Mouse (Mus musculus): ENCODE results near the gene Gm17324. TPM values are rescaled to one million over a fixed set of nuclear protein-coding genes. Genes with fewer than 3 reads are reported as not detected.
A peak's percentile ranks its signal among the peaks of the same experiment; 100 is the strongest.
"Not testable (repeated sequence)": the region's sequence is repeated elsewhere in the genome, so short reads cannot be mapped to it uniquely, and the experiment has no call there.

The Gm17324 gene
- polyA plus RNA-seq (2012; rRNA removed) = 0.19 TPM in 1 of 2 replicates, not detected in the other

DNA sequence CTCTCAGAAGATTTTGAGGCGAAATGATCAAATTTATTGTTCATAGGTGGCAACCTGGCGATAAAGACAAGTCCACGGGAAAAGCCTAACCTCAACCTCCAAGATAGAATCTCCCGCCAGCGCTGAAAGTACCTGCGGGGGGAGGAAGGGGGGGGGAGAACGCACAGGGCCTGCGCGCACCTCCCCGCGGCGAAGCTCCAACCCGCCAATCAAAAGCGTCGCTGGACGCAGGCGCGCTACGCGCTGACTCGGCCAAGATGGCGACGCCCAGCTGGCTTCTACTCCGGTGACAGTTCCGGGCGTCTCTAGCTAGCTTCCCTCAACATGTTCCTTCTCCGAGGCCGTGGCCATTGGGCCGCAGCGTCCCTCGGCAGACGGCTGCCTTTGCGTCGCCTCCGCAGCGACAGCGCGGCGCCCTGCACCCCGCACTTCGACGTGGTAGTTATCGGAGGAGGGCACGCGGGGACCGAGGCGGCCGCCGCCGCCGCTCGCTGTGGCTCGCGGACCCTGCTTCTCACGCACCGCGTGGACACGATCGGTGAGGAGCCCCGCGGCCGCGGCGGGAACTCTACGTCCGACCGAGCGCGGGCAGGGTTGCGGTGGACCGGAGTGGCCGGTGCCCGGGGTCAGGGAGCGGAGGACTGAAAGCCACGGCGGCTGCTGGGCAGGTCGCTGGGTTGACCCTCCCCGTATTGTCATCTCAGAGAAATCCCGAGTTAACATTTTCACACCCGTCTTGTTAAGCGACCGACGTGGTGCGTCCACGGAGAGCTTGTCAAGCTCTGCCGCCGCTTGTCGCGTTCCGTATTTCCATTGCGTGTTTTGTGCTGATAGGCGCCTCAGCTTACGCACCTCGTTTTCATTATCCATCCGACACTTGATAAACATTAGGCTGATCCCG, at the start of gene Gm17324, which contains the start of gene Mto1:
Gene Gm17324 (minus strand): TSS at position 814 of the 901 bp plus-strand sequence.
Gene Mto1 (plus strand): TSS at position 236 of the 901 bp plus-strand sequence.
- Histone ChIP-seq H3K4me1 (replicated peaks; ENCODE audit: control insufficient read depth, insufficient read depth, low read length) (peaks cover 10% of the 10 kb centered on the region), H3K36me3 (ENCODE audit: control insufficient read depth, insufficient read depth, low read length) (peaks cover 4% of the 10 kb centered on the region; the same call in 1 of the 2 replicates), H3K27me3 (ENCODE audit: control insufficient read depth, insufficient read depth, low read length) (no peaks in the 10 kb centered on the region), H3K27ac (ENCODE audit: control insufficient read depth, insufficient read depth, low read length) (no peak within 1 kb of the TSS), H3K4me3 (ENCODE audit: control insufficient read depth, insufficient read depth, low read length) (peak within 1 kb of the TSS; percentile 74)
- peak; percentile 88 for TF ChIP-seq POLR2A (IDR thresholded peaks at IDR 0.05; ENCODE audit: control insufficient read depth, extremely low read depth, insufficient read depth, low read length, poor library complexity)
- 0 out of 2 replicates have a peak, but pooled peaks have one; percentile 34 for TF ChIP-seq CTCF (IDR thresholded peaks at IDR 0.05; ENCODE audit: borderline replicate concordance, control insufficient read depth, extremely low read depth, insufficient read depth, low read length, poor library complexity)
- WGBS = under 1% methylated on average over 96 of the region's 96 CpGs
- peak; percentile 86 for DNase-seq

DNA sequence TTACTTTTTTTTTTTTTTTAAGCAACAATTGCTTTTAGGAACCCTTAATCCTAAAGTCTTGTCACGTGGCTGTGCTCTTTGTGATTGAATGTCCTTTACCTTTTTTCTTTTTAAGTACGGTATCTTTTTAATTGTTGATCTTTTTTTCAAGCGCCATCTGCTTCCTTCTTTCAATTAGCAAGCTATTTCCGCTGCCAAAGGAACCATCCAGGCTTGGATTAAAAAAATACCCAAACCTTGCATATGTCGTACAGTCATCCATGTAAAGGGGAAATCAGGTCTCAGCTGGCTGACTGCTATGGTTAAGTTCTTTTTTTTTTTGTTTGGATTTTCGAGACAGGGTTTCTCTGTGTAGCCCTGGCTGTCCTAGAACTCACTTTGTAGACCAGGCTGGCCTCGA, 44.6 kb upstream of the Gm17324 start:
- H3K4me1 ChIP-seq (replicated peaks; ENCODE audit: control insufficient read depth, insufficient read depth, low read length) = no peaks in the 10 kb centered on the region
- 73% methylated on average over 7 of the region's 7 CpGs for WGBS
- H3K4me3 ChIP-seq (ENCODE audit: control insufficient read depth, insufficient read depth, low read length) = no peak overlapping the region
- H3K36me3 ChIP-seq (ENCODE audit: control insufficient read depth, insufficient read depth, low read length) = no peaks in the 10 kb centered on the region
- no peak for DNase-seq
- H3K27ac ChIP-seq (ENCODE audit: control insufficient read depth, insufficient read depth, low read length) = no peak overlapping the region
- H3K27me3 ChIP-seq (ENCODE audit: control insufficient read depth, insufficient read depth, low read length) = no peaks in the 10 kb centered on the region
- no peak for TF ChIP-seq POLR2A (IDR thresholded peaks at IDR 0.05; ENCODE audit: control insufficient read depth, extremely low read depth, insufficient read depth, low read length, poor library complexity)
- no peak for TF ChIP-seq CTCF (IDR thresholded peaks at IDR 0.05; ENCODE audit: borderline replicate concordance, control insufficient read depth, extremely low read depth, insufficient read depth, low read length, poor library complexity)

DNA sequence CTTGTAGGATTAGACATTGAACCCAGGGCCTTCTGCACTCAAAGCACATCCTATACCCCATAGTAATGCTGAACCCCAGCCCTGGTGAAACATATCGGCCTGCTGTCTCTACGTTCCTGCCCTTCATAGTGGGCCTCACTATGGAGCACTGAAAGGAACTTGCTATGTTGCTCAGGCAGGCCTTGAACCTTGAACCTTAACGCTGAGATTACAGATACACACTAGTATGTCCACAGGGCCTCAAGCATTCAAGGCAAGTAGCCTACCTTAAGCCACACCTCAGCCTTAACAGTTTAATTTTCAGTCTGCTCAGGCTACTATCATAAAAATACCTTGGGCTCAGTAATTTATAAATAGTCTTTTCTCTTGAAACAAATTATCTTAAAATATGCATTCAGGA, 43.7 kb upstream of the Gm17324 start:
- no peaks in the 10 kb centered on the region for H3K36me3 ChIP-seq (ENCODE audit: control insufficient read depth, insufficient read depth, low read length)
- WGBS = 99% methylated on average over 3 of the region's 3 CpGs

DNA sequence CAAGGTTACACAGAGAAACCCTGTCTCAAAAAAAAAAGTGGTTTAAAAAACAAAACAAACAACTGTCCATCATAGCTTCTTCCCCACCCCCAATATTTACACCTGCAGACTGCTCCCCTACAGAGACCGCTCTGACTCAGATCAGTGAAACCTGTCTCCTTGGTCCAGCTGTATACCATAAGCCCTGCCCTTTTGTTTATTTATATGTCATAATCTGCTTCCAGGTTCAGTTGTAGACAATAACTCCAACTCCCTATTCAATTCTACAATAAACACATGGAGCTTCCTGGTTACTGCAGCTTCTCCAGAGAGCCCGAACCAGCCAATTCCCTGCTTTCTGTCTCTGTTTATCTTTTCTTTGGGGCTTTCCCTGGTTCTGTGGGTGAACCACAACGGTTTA, 42.6 kb upstream of the Gm17324 start:
- 89% methylated on average over 3 of the region's 3 CpGs for whole genome bisulfite sequencing
- Histone ChIP-seq H3K4me3 (ENCODE audit: control insufficient read depth, insufficient read depth, low read length) (no peak overlapping the region), H3K36me3 (ENCODE audit: control insufficient read depth, insufficient read depth, low read length) (no peaks in the 10 kb centered on the region), H3K4me1 (replicated peaks; ENCODE audit: control insufficient read depth, insufficient read depth, low read length) (no peaks in the 10 kb centered on the region), H3K27me3 (ENCODE audit: control insufficient read depth, insufficient read depth, low read length) (no peaks in the 10 kb centered on the region), H3K27ac (ENCODE audit: control insufficient read depth, insufficient read depth, low read length) (no peak overlapping the region)
- TF ChIP-seq CTCF (IDR thresholded peaks at IDR 0.05; ENCODE audit: borderline replicate concordance, control insufficient read depth, extremely low read depth, insufficient read depth, low read length, poor library complexity) = no peak
- TF ChIP-seq POLR2A (IDR thresholded peaks at IDR 0.05; ENCODE audit: control insufficient read depth, extremely low read depth, insufficient read depth, low read length, poor library complexity) = no peak
- no peak for DNase-seq

More for the DNA sequence above, 43.7 kb upstream of the Gm17324 start:
- H3K27ac ChIP-seq (ENCODE audit: control insufficient read depth, insufficient read depth, low read length) = no peak overlapping the region
- no peaks in the 10 kb centered on the region for H3K4me1 ChIP-seq (replicated peaks; ENCODE audit: control insufficient read depth, insufficient read depth, low read length)
- no peak overlapping the region for H3K4me3 ChIP-seq (ENCODE audit: control insufficient read depth, insufficient read depth, low read length)
- H3K27me3 ChIP-seq (ENCODE audit: control insufficient read depth, insufficient read depth, low read length) = no peaks in the 10 kb centered on the region
- TF ChIP-seq CTCF (IDR thresholded peaks at IDR 0.05; ENCODE audit: borderline replicate concordance, control insufficient read depth, extremely low read depth, insufficient read depth, low read length, poor library complexity) (no peak), POLR2A (IDR thresholded peaks at IDR 0.05; ENCODE audit: control insufficient read depth, extremely low read depth, insufficient read depth, low read length, poor library complexity) (no peak)
- DNase-seq = no peak

DNA sequence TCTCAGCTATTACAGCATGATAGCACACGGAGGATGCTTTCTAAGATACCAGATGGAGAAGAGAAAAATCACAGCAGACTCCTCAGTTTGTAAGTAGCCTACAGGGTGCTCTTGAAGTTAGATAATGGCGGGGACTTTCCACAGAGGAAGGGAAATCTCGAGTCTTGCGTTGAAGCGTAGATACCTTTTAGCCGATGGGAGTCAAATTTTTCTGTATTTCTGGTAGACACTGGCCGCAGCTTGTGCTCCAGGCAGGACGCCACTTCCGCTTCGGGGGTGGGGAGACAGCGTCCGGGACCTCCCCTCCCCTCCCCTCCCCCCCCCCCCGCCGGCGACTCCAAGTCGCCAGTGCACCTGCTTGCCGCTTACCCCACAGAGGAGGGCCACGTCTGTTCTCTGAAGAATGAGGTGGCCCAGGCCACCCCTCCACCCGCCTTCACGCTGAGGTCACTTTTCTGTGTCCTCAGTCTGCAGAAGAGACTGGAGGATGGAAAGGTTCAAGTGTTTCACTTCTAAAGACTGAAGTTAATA, 40.4 kb upstream of the Gm17324 start, which contains the start of gene Eef1a1:
Gene Eef1a1 (minus strand): TSS at position 262 of the 531 bp plus-strand sequence.
- under 1% methylated on average over 19 of the region's 20 CpGs for WGBS
- TF ChIP-seq CTCF (IDR thresholded peaks at IDR 0.05; ENCODE audit: borderline replicate concordance, control insufficient read depth, extremely low read depth, insufficient read depth, low read length, poor library complexity) (no peak), POLR2A (IDR thresholded peaks at IDR 0.05; ENCODE audit: control insufficient read depth, extremely low read depth, insufficient read depth, low read length, poor library complexity) (no peak)
- Histone ChIP-seq H3K27me3 (ENCODE audit: control insufficient read depth, insufficient read depth, low read length) (no peaks in the 10 kb centered on the region), H3K4me1 (replicated peaks; ENCODE audit: control insufficient read depth, insufficient read depth, low read length) (no peaks in the 10 kb centered on the region), H3K36me3 (ENCODE audit: control insufficient read depth, insufficient read depth, low read length) (no peaks in the 10 kb centered on the region), H3K4me3 (ENCODE audit: control insufficient read depth, insufficient read depth, low read length) (peak within 1 kb of the TSS; percentile 26), H3K27ac (ENCODE audit: control insufficient read depth, insufficient read depth, low read length) (no peak within 1 kb of the TSS)
- DNase-seq = peak; percentile 60

DNA sequence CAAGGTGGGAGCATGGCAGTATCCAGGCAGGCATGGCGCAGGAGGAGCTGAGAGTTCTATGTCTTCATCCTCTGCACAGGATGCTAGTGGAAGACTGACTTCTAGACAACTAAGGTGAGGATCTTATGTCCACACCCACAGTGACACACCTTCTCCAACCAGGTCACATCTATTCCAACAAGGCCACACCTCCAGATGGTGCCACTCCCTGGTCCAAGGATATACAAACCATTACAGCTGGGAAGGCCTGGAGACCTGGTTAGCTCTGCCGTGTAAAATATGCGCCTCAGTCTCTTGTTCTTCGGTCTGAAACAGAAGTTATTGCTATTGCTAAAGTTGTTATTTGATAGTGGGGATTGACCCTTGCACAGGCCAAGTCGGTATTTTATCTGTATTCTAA, 39.4 kb upstream of the Gm17324 start:
- DNase-seq; H3K27me3 ChIP-seq (ENCODE audit: control insufficient read depth, insufficient read depth, low read length); H3K27ac ChIP-seq (ENCODE audit: control insufficient read depth, insufficient read depth, low read length); H3K36me3 ChIP-seq (ENCODE audit: control insufficient read depth, insufficient read depth, low read length); H3K4me3 ChIP-seq (ENCODE audit: control insufficient read depth, insufficient read depth, low read length); H3K4me1 ChIP-seq (replicated peaks; ENCODE audit: control insufficient read depth, insufficient read depth, low read length): not testable (repeated sequence)
- WGBS = 96% methylated on average over 5 of the region's 5 CpGs
